Mouse (Mus musculus) urinary bladder, postnatal 14 days (tissue): ENCODE data around the gene Rubcnl.
A peak's percentile ranks its signal among the peaks of the same experiment; 100 is the strongest.

ENCODE experiments used
- DNase-seq: peaks from one replicate; pipeline ENCODE4 v3.0.0; 2021; ENCODE audit warnings: low spot score

Rubcnl gene

DNA sequence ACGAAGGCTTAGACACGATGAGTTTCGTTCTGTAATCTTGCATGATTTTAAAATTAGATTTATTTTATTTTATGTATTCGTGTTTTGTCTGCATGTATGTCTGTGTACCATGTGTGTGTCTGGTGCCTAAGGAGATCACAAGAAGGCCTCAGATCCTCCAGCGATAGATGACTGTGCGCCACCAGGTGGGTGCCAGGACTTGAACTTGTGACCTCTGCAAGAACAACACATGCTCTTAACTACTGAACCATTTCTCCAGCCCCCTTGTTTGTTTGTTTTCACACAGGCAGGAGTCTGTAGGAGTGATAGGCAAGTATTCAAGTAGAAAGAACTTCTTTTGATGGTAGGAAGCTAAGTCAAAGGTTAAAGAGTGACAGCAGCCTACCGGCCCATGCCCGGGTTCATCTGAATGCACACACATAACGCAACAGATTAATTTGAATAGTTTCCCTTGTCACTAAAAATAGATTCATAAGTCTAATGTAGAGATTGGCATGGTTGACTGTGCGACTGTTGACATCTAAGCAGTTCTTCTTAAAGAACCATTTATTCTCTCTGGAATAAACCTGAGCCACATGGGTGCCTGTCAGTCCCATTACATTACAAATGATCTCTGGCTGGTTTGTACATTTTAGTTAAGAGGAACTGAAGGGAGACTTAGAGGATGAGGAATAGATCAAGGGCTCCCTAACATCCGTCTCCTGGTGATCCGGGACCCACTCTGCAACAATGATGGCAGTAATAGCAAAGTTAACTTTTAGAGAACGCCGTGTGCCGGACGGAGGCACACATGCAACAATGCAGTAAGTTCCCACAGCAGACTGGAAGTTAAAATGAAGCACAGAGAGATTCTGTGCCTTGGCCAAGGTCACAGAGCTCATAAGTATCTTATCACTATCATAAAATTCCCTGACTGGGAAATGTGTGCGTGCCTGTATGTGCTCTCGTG is 2.3 kb downstream of the Rubcnl start:
- no peak for DNase-seq

DNA sequence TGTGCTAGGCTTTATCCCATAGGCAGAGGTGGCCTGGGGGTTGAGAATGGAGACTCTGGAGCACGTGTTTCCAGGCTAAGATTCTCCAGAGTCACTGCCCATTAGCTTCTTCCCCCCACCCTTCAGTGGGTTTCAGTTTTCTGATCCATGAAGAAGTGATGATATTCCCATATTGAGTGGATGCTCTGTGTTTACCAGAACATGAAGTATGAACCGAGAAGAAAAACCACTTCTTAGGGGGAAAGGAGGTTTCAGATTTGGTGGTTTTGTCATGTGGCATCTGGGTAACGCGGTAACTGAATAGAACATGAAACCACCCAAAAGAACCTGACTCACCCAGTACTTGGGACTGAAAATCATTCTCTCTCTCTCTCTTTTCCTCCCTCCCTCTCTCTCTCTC is 3.0 kb downstream of the Rubcnl start:
- no peak for DNase-seq

DNA sequence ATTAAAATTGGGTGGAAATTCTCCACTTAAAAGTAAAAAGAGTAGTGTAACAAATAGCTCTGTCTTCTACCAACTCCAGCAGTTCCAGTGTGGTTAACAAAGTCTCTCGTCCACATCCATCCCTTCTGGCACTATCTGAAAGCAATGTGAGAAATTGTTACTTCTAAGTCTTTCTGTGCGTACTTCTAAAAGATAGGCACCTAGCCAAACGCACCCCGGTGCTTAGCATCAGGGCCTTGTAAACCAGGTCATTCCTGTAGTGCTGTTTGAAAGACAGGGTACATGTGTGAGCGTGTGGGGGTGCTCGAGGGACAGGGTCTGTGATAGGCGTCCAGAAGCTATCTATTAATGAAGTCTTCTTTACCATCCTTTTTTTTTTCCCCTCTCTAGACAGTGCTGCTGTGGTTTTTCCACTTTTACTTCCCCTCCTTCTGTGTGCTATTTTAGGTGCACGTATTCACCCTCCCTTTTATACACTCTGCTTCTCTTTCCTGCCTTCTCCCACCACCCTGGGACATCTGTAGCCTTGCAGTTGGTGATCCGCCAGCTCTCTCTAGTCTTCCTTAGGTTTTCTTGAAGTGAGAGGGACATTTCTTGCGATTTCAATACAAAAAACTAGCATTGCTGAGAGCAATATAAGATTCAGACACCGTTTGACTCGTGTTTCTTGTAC is 4.9 kb downstream of the Rubcnl start:
- no peak for DNase-seq

DNA sequence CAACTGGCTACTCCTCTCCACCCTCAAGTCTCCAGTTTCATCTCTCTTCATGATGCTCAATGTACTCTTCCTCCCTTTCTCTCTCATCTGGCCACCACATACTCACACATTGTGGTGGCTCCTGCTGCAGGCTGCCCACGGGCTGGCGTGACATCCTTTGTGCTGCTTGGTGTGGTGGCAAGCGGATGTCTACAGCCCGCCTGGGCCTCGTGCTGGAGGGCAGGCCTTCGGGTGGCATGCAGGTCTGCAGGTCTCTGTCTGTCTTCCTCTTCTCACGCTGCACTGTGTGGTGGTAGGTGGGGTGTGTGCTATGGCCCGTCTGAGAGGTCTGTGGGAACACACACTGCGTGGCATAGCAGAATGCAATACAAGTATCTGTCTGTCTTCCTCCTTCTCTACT is 6.7 kb downstream of the Rubcnl start:
- no peak for DNase-seq

DNA sequence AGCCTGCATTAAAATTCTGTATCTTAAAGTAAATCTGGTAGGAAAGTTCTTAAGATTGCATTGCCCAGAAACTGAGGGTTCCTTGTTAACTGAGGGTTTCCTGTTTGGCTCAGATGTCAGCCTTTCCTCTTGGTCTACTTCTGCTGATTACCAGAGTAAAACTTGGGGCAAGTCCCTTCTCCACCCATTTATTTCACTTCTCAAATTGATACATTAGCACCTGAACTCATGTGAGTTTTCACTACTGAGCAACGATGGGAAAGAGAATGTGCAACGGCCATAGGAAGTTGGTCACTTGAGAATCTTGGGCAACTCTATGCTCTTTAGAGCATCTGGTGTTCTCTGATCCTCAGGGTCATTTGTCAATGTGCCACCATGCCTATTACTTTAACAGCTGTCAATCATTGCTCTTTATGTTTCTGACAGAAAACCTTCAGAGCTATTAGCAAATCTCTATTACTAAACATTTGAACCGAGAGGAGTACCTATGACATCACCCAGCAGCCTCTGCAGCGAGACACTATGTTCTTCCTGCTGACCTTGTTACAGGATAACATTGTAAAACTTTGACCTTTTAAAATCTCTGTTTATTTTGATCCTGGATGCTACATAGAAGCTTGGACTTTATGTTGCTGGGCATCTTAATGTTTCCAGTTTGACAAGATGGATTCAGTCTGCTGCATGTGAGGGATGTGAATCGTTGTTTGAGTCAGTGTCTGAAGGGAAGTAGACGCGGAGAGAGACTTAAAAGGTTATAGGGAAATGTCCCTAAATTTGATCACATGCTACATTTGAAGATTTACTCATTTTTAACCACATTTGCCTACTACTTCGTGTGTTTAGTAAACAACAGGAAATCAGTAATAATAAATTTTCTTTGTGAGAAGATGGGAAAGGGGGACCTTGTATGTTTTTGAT is 9.2 kb downstream of the Rubcnl start:
- DNase-seq, result no peak

DNA sequence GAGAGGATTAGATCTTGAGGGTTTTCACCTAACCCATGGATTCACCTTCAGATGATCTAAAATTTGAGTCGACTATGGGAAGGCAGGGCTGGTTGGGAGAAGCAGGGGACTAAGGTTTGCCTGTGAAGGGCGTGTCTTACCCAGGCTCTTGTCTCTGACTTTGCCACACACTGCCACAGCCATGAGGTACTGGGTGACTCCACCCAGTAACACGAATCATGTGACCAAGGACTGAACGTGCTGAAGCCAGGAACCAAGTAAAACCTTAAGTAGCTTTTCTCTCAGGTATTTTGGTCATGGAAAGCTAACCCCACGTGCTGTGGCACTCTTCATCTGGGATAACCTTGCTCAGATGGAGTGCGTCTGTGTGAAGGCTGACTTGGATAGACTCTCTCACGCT is 14.9 kb downstream of the Rubcnl start:
- no peak for DNase-seq

DNA sequence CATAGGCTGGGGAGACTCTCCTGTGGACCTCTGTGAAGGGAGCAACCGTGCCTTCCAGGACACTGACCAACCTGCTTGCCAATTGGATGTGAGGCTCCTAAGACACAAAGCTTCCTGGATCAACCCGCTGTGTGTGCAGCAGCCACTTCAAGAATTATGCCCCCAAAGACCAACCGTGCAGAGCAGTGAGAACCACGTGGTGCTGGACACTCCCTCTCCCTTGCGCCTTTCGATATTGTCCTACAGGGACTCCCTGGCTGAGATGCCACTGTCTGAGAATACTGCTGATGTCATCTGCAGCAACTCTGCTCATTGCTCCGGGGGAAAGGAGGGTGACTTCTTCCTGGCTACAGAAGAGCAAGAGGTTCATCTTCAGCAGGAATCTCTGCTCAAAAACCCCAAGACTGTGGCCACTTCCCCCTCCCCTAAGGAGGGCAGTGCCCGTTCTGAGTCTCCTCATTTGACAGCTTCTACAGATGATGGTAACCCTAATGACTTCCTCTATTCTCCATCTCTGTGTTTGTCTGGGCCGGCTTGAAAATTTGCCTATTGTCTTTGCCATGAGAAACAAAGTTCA is 16.3 kb downstream of the Rubcnl start:
- DNase-seq, result no peak

DNA sequence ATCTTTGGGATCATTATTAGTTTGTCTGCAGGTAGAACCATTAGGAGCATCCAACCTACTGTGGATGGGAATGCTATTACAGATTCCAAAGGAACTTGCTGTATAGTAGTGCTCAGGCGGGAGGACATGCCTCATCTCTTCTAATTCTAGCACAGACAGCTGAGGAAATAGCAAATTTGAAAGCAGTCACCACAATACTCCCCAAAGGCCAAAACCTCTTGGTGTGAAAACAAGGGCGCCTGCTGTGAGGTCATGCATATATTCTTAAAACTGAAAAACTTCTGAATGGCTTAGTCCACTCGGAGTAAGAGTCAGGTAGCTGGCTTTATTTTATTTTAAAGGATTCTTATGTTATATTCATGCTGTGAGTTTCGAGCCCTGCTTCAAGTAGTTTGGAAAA is 16.9 kb downstream of the Rubcnl start:
- no peak for DNase-seq

DNA sequence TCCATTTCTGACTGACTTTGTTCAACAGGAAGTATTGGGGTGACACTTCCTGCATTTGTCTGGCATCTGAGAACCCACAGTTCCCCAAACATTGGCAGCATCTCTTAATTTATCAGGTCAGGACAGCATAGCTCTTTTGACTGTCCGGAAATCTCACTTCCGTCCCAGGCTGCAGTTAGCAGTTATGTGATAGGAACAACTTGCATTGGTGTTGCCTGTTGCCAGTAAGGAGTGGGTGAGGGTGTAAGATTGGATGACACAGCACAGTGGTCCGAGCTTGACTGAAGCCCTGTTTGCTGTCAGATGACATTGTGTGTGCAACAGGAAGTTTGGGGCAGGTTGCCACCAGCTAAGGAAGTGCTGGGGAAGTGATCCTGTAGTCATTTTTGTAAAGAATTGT is 18.4 kb downstream of the Rubcnl start:
- no peak for DNase-seq

DNA sequence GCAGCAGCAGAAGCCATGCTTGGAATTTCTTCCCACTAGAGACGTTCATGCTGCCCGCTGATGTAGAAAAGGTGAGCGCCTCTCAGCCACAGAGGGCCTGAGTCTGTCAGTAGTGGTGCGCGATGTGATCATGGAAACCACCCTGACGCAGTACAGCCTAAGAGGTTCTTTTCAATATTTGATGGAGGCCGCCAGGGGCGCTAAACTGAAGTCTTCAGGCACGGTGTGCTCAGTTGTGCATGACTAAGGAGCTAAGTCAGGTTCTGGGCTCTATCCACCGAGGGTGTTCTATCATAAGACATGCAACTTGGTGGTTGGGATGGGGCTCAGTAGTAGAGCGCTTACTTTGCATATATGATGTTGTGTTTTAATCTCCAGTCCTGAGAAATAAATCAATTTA is 19.6 kb downstream of the Rubcnl start:
- no peak for DNase-seq

DNA sequence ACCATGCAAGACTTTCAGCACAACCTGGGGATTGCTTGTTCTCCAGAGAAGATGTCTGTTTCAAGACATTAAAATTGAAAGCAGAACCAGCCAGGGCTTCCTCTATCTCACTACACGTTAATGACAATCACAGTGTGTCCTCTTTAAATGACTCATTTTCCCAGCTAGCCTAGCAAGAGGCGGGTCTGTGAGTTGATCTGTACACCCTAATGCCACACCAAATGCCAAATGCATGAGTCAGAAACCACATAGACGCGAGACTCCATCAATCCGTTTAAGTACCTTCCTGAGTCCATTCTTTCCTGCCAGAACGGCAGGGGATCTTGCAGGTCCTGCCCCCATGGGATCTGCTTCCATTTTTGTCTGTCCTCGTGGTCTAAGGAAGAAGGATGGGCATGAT is 29.4 kb downstream of the Rubcnl start:
- DNase-seq, result peak; percentile 39

DNA sequence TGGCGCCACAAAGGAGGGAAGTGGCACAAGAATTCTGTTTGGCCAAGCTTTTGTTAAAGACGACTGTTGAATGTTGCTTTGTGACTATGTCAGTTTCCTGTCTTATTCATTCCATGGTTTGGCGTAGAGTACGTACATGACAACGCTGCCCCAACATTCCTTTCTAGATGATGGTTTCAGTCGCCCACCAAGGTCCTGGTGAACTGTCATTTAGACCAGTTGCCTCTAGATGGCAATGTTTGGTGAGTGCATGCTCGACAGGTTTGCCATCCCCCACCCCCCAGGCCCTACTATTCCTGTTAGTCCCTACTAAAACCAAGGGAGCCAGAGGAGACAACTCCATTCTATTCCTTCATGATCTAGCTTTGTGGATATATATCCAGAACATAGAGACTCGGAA is 36.6 kb downstream of the Rubcnl start:
- no peak for DNase-seq

DNA sequence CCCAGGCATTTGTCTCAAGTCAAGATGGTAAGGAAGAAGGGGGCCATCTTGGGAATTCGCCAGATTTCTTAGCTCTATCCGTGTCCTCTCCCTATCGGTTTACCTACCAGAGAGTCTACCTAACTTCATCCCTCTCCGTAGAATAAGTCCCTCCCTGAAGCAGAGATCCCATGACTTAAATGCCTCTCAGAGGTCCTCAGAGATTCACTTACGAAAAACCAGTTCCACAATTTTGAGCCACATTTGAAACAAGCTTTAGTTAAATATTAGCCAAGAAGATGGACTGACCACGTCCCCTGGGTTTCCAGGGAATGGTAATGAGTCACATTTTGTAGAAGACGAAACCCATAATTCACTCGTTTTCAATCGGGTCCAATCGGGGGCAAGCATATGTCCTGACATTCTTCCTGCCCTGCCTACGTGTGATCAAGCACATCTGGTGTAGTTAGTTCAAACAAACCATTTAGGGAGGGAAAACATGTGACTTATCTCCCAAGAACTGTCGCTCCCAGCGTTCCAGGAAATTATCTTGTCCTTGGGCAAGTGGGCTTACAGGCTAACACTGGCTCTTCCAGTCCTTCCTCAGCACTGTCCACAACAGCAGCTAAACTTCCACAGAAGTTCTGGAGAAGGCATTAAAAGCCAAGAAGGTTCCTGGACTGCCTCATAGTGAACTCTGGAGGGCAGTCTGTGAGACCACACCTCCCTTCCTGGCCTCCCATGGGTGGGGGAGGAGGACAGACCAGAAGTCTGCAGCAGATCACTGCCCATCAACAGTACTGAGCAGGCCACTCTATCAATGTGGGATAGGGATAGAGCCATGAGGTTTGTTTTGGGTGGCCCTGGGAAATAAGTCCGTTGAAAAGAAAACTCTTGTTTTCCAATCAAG is 38.9 kb downstream of the Rubcnl start:
- peak; percentile 29 for DNase-seq

DNA sequence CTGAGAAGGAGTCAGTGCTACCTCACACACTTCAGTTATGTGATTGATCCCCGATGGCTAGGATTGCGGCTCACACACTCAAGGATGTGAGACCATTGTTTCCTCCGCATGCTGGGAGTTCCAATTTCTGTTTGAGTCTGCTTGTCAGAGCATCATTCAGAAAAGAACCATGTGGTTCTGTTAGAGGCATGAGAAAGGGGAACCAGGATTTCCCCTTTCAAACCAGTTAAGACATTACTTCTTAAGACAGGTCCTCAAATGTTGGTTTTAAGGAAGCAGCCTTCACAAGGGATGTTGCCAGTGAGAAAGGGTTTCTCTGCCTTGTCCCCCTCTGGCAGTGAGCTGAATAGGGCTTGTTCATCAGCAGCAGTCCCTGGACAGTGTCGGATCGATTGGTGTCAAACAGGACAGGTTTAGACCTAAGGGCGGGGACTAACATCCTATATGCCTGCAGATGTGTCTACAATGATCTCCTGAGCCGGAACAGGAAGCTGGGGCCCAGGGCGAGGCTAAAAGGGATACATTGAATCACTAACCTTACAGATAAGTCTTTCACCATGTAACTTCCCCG is 41.1 kb downstream of the Rubcnl start:
- DNase-seq, result no peak

DNA sequence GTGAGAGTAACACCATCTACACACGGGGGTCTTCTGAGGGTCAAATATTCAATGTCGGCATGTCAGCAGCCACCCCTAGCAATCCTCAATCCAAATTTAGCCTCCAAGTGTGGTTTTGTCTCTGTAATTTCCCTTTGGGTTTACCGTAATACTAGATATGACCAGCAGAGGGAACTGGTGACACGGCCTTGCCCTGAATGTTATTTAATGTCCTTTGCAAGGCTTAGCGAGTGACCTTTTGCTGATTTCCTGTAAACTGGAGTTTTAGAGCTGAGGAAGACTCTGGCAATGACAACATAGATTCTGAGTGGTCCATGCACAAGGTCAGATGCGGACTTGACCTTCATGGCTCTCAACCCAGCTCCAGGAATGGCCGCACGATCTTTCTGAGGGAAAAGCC is 44.7 kb downstream of the Rubcnl start:
- peak; percentile 26 for DNase-seq

DNA sequence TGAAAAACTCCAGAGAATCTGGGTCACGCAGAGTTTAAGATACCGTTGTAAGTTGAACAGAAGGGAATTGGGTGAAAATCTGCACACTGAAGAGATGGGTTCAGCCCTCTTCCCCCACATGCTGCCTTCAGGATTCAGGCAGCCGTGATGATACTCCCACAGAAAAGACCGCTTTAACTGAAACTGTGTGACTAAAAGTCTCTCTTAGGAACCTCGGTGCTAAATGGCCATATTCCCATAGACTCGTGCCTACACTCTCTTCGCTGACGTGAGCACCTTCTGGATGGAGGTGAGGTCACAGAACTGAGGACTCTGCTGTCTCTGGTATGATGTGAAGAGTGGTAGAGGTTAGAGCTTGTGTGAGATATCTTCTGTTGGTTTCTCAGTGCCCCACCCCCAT is 48.1 kb downstream of the Rubcnl start:
- no peak for DNase-seq

DNA sequence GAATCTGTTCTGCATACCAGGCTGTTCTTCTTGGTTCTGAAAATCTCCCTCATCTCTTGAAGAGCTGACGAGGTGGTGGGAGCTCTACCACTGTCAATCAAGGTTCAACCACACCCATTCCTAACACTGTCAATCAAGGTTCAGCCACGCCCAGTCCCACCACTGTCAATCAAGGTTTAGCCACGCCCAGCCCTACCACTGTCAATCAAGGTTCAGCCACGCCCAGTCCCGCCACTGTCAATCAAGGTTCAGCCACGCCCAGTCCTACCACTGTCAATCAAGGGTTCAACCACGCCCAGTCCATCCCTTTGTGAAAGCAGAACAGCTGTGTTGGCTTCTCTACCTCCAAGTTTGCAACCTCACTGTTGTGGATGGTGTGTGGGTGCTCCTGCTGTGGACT is 48.7 kb downstream of the Rubcnl start:
- DNase-seq, result no peak

DNA sequence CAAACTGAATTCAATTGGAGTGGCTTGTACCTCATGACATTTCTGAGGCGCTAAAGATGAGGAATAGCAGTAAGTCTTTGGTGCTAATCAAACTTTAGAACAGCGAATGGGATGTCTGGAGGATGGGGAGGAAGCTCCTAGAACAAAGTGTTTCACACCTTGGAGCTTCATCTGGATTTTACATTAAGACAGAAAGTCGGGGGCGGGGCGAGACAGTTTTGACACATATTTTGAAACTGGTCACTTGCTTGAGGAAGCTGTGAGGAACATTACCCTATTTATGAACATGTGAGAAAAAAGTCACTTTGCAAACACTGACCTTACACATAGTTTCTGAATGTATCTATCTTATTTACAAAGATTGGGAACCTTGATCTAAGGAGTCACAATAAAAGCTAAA is 49.4 kb downstream of the Rubcnl start:
- no peak for DNase-seq

DNA sequence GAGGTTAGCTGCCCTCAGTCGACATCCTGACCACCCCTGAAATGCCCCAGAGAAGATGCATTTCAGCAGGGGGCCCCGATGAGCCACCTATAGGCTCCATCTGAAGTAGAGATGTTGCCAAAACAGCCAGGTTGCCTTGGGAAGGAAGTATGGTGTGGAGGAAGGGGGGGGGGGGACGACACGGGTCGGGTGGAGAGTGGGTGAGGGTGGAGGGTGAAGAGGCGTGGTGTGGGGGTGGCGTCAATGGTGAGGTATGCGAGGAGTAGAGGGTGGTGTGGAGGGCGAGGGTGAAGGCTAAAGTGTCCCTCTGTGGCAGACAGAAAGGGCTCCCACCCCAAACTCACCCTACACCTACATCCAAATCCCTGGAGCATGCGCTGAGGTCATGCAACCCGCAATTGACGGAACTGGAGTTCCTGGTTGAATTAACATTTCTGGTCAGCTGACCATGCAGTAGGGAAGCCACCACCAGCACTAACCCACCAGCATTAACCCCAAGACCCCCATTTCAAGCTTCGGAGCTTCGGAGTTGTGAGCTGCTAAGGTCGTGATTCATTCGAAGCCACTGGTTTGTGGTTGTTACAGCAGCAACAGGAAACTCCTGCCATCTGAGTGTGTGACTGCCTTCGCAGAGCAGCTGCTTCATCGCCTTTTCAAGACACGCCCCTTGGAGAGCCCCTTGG is 52.7 kb downstream of the Rubcnl start:
- no peak for DNase-seq

DNA sequence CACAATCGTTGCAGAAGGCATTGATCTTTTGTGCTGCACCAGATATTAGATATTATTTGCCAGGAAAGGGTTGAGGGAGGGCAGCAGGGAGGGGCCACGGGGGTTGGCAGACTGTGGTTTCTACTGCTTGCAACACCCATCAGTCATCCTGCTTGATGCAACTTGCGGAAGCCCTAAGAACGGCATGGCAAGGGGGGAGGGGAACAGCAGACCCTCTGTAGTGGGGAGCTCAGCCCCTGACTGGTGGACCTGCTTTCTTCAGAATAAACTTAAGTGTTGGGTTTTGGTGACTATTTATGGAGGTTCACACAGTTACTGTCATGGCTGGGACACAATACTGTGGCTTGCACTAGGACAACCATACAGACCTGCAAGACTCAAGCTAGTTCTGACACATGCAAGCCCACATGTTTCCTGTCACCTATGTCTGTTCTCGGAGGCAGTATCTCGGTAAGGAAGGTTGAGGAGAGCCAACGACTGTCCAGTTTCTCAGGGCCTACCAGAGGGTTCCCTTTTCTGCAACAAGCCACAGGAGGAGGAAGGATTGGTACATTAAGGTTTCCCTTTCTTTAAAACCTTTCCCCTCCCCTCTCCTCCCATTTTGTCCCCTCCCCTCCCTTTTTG is 53.6 kb downstream of the Rubcnl start:
- no peak for DNase-seq
